Mouse (Mus musculus) adrenal gland, postnatal 4 days (tissue): ENCODE results near the gene Arid5b. TPM values are rescaled to one million over a fixed set of nuclear protein-coding genes. Genes with fewer than 3 reads are reported as not detected.

Experiments
- DNase-seq, 2 experiments: peaks; one replicate each; pipeline ENCODE4 v3.0.0; 2021 to 2022; ENCODE audit warnings: low spot score in 2 of 2, mixed read lengths in 2 of 2
- total RNA-seq, 2 experiments: library from RNA; stranded (reverse); gene quantifications; 2 replicates each; pipeline ENCODE4 v1.2.3; 2021

Arid5b gene
- total RNA-seq, 2 experiments from 2014 or later: 47.2 to 47.8 TPM

DNA sequence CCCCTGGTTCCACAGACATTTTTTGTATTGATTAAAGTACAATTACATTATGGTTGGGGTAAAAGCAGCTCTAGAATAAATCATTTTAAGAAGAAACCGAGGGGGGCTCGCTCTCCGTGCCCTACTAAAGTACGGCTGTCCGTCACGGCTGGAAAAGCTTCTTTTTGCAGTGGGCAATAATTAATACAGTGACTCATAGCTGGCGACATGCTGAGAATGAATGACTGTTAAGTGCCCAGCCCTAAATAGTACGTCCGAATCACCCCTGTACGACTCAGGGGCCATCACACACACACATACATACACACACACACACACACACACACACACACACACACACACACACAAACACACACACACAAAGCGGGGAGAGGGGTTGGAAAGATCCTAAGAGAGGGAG lies 75.2 kb downstream of the Arid5b start:
- no peak for DNase-seq

GRCm38 (mm10) chr10:68199440-68199839 lies 79.1 kb downstream of the Arid5b start:
- no peak for DNase-seq

DNA sequence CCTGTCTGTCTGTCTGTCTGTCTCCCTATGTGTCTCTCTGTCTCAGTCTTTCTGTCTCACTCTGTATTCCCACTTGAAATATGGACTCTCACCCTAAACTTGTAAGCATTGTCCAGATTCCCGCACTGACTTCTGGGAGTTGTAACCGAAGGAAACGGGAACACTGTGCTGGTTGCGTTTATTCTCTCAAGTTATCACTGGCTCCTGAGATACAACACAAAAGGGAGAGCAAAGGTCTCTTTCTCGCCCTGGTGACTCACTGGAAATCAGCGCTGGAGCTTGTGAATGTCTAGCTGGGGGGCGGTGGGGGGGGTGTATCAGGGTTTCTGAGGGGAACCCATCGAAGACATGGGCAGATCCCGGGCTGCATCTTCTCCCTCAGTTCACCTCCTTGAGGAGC lies 82.2 kb downstream of the Arid5b start:
- no peak for DNase-seq

DNA sequence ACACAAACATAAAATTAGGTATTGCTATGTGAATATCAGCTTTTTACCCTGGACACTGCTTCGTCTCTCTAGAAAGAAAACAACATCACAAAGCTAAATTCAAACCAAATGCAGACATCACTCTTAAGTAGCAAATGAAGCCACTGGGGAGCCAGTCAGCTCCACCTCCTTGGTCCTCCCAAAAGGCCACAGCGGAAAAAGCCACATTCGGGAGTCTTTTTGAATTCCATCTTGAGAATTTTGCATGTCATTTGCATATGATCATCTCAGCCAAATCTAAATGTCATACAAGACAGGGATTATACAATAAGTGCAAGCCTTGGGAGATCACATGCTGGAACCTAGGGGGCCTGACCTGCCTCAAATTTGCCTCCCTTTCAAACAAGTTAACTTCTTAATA lies 85.0 kb downstream of the Arid5b start:
- DNase-seq: no peak

GRCm38 (mm10) chr10:68192824-68193255 lies 85.7 kb downstream of the Arid5b start:
- no peak for DNase-seq

DNA sequence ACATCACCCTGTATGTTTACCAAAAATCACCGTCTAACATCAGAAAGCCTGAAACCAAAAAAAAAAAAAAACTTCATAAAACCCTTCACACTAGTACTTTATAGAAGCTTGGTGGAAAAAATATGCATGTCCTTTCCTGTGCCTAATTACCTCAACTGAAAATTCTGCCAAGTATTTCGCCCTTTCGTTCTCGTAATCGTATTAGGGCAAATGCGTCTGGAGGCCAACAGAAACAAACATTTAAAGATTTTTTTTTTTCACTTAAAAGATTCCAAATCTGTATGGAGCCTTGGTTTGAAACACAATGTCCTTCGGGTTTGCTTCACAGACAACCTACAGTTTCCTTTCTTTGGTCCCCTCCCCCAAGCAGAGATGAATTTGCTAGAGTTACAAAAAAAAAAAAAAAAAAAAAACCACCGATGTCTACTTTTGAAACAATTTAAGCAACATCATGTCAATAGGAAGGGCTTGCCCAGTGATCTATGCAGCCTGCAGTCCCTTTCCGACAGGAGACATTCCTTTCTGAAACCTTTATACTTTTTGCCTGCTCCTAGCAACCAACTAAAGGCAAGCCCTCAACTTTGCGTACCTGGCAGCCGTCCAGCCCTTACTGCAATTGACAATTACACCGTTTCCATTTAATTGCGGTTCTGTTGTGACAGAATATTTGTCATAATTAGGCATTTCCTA lies 86.7 kb downstream of the Arid5b start:
- DNase-seq: no peak

DNA sequence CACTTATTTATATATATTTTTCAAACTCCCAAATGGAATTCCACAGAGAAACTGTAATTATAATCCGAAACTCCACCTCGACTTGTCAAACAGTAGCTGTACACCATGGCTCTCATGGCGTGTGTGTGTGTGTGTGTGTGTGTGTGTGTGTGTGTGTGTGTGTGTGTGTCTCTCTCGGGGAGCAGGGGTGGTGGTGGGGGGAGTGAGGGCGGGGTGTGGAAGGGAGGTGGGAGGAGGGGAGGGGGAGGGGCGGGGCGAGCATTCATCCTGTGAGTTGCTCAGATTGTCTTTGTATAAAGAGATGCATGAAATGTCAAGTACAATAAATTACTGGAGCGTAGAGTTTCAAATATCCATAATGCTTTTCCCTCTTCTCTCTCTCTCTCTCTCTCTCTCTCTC lies 87.4 kb downstream of the Arid5b start:
- DNase-seq: no peak

DNA sequence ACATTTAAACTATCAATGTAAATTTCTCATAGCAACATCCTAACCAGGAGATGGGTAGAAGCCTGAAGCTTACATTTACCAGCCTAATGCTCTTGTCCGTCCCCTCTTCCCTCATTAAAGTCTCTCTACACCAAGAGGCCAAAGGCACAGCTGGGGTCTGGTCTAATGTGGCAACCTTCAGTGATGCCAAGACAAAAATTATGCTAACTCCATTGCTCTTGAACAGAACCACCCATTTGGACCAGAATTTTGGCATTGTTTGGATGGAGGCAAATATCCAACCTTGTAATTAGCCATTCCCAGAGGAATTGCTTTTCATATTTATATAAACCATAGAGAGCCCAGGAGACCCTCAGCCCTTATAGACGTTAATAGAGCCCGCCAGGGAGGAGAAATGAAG lies 88.7 kb downstream of the Arid5b start:
- DNase-seq: no peak

DNA sequence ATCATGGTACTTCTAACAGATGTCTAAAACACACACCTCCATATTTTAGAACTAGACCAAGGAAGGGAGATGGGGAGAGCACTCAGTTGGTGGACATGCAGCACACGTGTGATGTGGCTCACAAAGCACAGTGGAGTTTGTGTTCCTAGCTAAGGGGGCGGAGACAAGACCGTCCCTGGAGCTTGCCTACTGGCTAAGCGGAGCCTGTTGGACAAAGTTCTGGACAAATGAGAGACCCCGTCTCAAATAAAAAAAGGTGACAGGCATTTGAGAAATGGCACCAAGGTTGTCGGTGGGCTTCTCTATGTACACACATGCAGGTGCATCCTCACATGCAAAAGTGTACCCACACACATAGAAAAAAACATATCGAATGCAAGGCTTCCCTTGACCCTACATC lies 95.4 kb downstream of the Arid5b start:
- DNase-seq: no peak

DNA sequence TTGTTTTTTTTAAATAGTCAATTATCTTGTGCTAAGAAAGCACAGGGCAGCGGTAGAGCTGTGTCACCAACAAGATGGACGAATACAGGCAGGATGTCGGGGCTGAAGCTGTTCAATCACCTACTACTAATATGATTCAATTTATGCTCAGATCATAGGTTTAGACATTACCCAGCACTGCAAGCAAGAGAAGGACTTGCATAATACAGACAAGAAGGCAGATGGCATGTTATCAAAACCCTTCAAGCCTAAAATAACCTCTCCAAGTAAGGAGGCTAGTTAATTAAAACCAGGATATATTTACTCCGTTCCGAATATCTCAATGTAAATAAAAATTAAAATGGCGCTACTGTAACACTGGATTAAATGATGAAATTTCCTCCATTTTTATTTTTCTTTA lies 96.3 kb downstream of the Arid5b start:
- no peak for DNase-seq

- DNase-seq: no peak
These were observed 97.4 kb downstream of the Arid5b start for GRCm38 (mm10) chr10:68181156-68181555.

DNA sequence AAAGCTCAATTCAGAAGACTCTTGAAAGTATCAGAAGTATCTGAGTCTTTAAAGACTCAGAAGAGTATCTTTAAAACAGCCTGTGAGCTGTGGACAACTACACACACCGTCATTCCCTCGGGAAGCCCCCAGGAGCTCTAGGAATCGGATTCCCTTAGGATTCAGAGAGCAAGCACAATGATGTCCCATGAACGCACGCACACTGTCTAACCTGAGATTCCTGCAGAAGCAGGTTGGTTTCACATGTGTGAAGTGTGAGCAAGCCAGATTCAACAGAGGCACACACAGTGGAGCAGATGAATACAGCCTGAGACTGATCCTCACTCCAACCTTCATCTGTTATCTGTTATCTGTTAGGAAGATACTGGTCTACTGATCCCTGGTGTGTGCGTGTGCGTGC lies 97.8 kb downstream of the Arid5b start:
- no peak for DNase-seq

DNA sequence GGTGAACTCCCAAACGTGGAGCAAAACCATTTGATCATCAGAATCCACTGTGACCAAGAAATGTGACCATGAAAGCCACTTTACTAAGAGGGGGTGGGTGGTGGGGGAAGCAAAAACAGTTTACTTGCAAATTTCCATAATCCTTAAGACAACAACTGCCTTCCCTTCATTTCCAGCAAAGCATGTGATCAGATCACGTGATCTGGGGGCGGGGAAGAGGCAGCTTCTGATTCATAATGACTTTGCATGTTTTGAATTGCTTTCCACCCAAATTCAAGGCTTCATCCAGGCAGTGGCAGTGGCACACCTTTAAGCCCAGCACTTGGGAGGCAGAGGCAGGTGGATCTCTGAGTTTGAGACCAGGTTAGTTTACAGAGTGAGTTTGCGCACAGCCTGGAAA lies 98.4 kb downstream of the Arid5b start:
- DNase-seq: no peak

DNA sequence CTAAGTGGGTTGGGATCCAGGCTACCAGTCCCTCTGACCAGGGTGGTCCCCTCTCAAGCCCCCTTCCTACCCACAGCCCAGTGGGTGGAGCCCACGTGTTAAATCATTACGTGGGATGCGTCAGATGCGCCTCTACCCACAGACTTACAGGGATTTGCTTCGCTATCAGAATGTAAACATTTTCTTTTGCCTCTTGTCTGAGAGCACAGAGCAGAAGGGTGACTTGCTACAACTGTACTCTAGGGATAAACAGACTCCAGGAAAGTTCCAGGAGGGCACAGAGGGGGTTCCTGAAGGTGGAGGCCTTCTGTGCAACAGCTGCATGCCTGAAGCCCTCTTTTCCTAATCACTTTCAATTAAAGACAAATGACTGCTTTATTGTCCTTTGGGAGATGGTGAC lies 98.8 kb downstream of the Arid5b start:
- DNase-seq: no peak

DNA sequence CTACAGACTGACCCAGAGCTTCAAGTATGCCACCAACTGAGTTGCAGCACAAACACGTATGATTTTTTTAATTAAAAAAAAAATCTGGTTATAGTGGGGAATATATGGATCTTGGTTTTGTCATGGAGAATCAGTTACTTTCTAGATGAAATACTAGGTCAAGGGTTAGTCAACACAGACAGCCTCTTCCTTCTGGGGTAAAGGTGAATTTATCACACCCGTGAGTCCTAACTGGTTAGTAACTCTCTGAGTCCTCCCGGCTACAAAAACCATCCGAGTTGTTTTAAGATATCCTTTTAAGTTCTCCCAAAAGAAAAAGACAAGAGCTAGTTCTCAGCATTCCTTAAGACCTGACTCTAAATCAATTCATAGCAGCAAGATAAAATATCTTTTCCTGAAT lies 99.2 kb downstream of the Arid5b start:
- no peak for DNase-seq

GRCm38 (mm10) chr10:68177697-68178485 lies 100.6 kb downstream of the Arid5b start:
- no peak for DNase-seq

DNA sequence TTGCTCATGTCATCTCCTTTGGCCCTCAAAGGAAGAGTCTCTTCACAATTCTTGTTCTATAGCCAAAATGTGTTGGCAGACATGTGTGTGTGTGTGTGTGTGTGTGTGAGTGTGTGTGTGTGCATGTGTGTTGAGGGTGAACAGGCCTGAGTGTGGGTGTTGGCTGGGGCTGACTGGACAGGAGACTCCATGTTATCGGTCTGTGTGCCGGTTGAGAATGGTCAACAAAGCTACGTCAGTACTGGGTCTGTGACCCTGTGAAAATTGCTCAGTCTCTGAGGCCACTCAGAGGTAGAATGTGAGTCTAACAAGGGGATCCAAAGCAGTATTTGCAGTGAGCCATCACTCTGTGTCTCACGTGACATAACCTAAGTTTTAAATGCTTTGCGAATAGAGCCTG lies 102.7 kb downstream of the Arid5b start:
- no peak for DNase-seq

GRCm38 (mm10) chr10:68173634-68174033 lies 104.9 kb downstream of the Arid5b start:
- DNase-seq: no peak

- DNase-seq: no peak
These were observed 105.6 kb downstream of the Arid5b start for GRCm38 (mm10) chr10:68172906-68173305.

- no peak for DNase-seq
These were observed 106.6 kb downstream of the Arid5b start for GRCm38 (mm10) chr10:68171974-68172373.

- no peak for DNase-seq
These were observed 109.9 kb downstream of the Arid5b start for GRCm38 (mm10) chr10:68168613-68169012.

- DNase-seq: no peak
These were observed 110.4 kb downstream of the Arid5b start for GRCm38 (mm10) chr10:68168141-68168540.

DNA sequence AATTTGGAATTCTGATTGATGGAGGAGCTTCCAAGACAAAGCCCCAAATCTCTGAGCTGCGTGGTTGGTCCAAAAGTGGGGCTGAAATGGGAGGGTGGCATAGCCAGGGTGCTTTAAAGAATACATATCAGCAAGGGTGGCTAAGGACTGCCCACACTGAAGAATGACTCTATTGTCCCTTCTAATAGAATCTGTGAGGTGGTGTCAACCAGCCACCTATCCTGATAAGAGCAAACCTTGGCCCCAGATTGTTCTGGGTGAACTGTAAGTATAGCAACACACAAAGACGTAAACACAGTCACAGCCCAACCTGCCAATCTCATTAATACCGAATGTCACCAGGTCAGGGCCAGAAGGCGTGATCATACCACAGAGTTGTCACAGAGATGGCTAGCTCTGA lies 111.4 kb downstream of the Arid5b start:
- DNase-seq: no peak
